Mouse (Mus musculus): ENCODE measurements at regions not wholly inside any gene's neighbourhood (a gene's known extent, or its start where the extent isn't known, plus 50 kb on each side); places are given as distances from the start of the nearest gene placed in this dataset.

DNA sequence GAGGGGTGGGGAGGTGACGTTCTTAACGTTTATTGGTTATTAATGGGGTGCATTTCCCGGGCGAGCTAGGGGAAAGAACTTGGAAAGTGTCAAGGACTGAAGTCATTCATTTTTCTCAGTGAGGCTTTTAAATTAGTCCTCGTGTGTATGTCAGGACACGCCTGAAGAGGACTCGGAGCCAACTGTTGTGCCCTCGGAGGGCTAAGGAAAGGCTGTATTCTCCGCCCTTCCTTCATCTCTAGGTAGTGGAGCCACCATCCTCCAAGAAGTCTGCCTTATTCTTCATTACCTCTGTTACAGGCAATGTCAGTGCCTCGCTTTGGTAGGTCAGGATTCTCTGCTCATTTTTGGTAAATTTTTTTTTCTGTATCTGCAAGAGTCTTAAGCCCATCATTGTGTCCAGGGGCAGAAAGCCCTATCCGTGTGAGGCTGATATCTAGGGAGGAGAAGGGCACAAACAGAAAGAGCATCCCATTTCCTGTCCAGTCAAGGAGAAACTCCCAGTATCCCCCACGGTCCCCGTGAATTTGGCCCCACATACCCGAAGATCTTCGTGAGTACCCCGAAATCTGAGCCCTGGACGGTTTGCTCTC lies 84.2 kb upstream of the Calm2 start:
- peak; percentile 21; the same call in 1 of the 2 replicates for ATAC-seq (replicated peaks; ENCODE audit: low FRiP score, low read depth)
- DNase-seq (ENCODE audit: low spot score): no peak
- WGBS: 6% methylated on average over 17 of the region's 17 CpGs

GRCm38 (mm10) chr17:87531411-87532157 lies 84.8 kb upstream of the Calm2 start:
- Histone ChIP-seq H3K4me2 (ENCODE audit: low read length) (peak overlapping the region; percentile 62), H3K27me3 (ENCODE audit: insufficient read depth, low read length) (no peaks in the 10 kb centered on the region), H3K27ac (peak overlapping the region; percentile 47), H3K9me3 (replicated peaks; ENCODE audit: low read length) (no peaks in the 10 kb centered on the region), H3K4me1 (replicated peaks; ENCODE audit: insufficient read depth, low read length) (peaks cover 14% of the 10 kb centered on the region; the same call in 1 of the 2 replicates), H3K4me3 (replicated peaks; ENCODE audit: low read depth, low read length) (0 out of 2 replicates have a peak overlapping the region, but pooled peaks have one; percentile 1), H3K36me3 (ENCODE audit: insufficient read depth, low read length) (no peaks in the 10 kb centered on the region), H3K9ac (ENCODE audit: low read depth, low read length) (0 out of 2 replicates have a peak overlapping the region, but pooled peaks have one; percentile 32)
- TF ChIP-seq CTCF (IDR thresholded peaks at IDR 0.05; ENCODE audit: low read depth): no peak
- ATAC-seq (replicated peaks; ENCODE audit: low FRiP score, low read depth) (no peak), DNase-seq (ENCODE audit: low spot score) (peak; percentile 53)
- 7% methylated on average over 21 of the region's 21 CpGs for WGBS

More for the DNA sequence above, 84.2 kb upstream of the Calm2 start:
- Histone ChIP-seq H3K4me1 (replicated peaks; ENCODE audit: insufficient read depth, low read length) (peaks cover 14% of the 10 kb centered on the region; the same call in 1 of the 2 replicates), H3K9ac (ENCODE audit: low read depth, low read length) (peak overlapping the region; percentile 32; the same call in 1 of the 2 replicates), H3K4me3 (replicated peaks; ENCODE audit: low read depth, low read length) (peak overlapping the region; percentile 35), H3K27ac (peak overlapping the region; percentile 47), H3K9me3 (replicated peaks; ENCODE audit: low read length) (no peaks in the 10 kb centered on the region), H3K36me3 (ENCODE audit: insufficient read depth, low read length) (no peaks in the 10 kb centered on the region), H3K4me2 (ENCODE audit: low read length) (peak overlapping the region; percentile 62), H3K27me3 (ENCODE audit: insufficient read depth, low read length) (no peaks in the 10 kb centered on the region)
- no peak for TF ChIP-seq CTCF (IDR thresholded peaks at IDR 0.05; ENCODE audit: low read depth)

- Histone ChIP-seq H3K9me3 (replicated peaks; ENCODE audit: low read length) (no peaks in the 10 kb centered on the region), H3K4me2 (ENCODE audit: low read length) (peak overlapping the region; percentile 62), H3K9ac (ENCODE audit: low read depth, low read length) (0 out of 2 replicates have a peak overlapping the region, but pooled peaks have one; percentile 32), H3K4me3 (replicated peaks; ENCODE audit: low read depth, low read length) (no peak overlapping the region), H3K36me3 (ENCODE audit: insufficient read depth, low read length) (no peaks in the 10 kb centered on the region), H3K4me1 (replicated peaks; ENCODE audit: insufficient read depth, low read length) (peaks cover 14% of the 10 kb centered on the region; the same call in 1 of the 2 replicates), H3K27ac (peak overlapping the region; percentile 47), H3K27me3 (ENCODE audit: insufficient read depth, low read length) (no peaks in the 10 kb centered on the region)
- 8% methylated on average over 9 of the region's 9 CpGs for WGBS
- TF ChIP-seq CTCF (IDR thresholded peaks at IDR 0.05; ENCODE audit: low read depth): no peak
- DNase-seq (ENCODE audit: low spot score) (peak; percentile 60), ATAC-seq (replicated peaks; ENCODE audit: low FRiP score, low read depth) (no peak)
Measured at GRCm38 (mm10) chr17:87532158-87532545, 85.4 kb upstream of the Calm2 start.

DNA sequence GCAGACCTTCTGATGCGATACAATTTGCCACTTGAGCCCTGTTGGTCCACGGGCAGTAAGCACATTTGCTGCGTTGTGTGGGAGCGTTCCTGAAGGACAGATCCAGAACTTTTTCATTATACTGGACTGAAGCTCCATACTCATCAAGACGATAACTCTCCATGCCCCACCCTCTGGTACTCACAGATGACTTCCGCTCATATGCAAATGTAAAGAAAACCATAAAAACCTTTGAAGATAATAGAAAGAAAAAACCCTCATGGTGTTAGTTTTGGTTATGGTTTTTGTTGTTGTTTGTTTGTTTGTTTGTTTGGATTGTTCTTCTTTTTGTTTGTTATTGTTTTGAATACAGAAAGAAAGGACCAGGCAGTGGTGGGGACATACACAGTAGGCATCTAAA lies 86.0 kb upstream of the Calm2 start:
- WGBS: 25% methylated on average over 6 of the region's 6 CpGs
- Histone ChIP-seq H3K27ac (no peak overlapping the region), H3K9ac (ENCODE audit: low read depth, low read length) (no peak overlapping the region), H3K36me3 (ENCODE audit: insufficient read depth, low read length) (no peaks in the 10 kb centered on the region), H3K27me3 (ENCODE audit: insufficient read depth, low read length) (no peaks in the 10 kb centered on the region), H3K9me3 (replicated peaks; ENCODE audit: low read length) (no peaks in the 10 kb centered on the region), H3K4me3 (replicated peaks; ENCODE audit: low read depth, low read length) (no peak overlapping the region), H3K4me2 (ENCODE audit: low read length) (peak overlapping the region; percentile 62), H3K4me1 (replicated peaks; ENCODE audit: insufficient read depth, low read length) (peaks cover 14% of the 10 kb centered on the region; the same call in 1 of the 2 replicates)
- DNase-seq (ENCODE audit: low spot score) (no peak), ATAC-seq (replicated peaks; ENCODE audit: low FRiP score, low read depth) (no peak)
- TF ChIP-seq CTCF (IDR thresholded peaks at IDR 0.05; ENCODE audit: low read depth): no peak

DNA sequence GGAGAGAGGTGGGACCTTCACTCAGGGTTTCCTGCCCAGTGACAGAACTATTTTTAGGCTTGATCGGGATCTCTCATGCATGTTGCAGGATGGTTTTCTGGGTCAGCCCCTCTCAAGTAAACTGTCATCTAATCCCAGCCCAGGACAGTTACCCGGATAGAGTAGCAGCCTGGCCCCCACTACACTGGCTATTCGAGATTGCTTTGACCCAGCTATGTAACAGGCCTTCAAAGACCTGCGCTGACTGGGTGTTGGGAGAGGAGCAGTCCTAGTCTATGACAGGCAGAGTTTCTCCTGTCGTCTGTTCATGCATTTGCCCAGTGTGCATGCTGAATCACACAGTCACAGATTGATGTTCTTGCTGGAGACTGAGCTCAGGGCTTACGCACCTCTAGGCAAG lies 86.2 kb upstream of the Epcam start:
- H3K9me3 ChIP-seq (replicated peaks; ENCODE audit: low read length): no peaks in the 10 kb centered on the region; the same call in 1 of the 2 replicates
- WGBS: 50% methylated on average over 6 of the region's 6 CpGs
- H3K4me3 ChIP-seq (replicated peaks; ENCODE audit: low read depth, low read length): no peak overlapping the region
- TF ChIP-seq CTCF (IDR thresholded peaks at IDR 0.05; ENCODE audit: low read depth): no peak
- no peaks in the 10 kb centered on the region for H3K4me1 ChIP-seq (replicated peaks; ENCODE audit: insufficient read depth, low read length)
- ATAC-seq (replicated peaks; ENCODE audit: low FRiP score, low read depth): no peak
- H3K27ac ChIP-seq: no peak overlapping the region
- no peak overlapping the region for H3K9ac ChIP-seq (ENCODE audit: low read depth, low read length)
- no peak for DNase-seq (ENCODE audit: low spot score)
- no peaks in the 10 kb centered on the region for H3K36me3 ChIP-seq (ENCODE audit: insufficient read depth, low read length)
- no peak overlapping the region for H3K4me2 ChIP-seq (ENCODE audit: low read length)
- no peaks in the 10 kb centered on the region for H3K27me3 ChIP-seq (ENCODE audit: insufficient read depth, low read length)

- Histone ChIP-seq H3K9me3 (replicated peaks; ENCODE audit: low read length) (no peaks in the 10 kb centered on the region), H3K27me3 (ENCODE audit: insufficient read depth, low read length) (no peaks in the 10 kb centered on the region), H3K9ac (ENCODE audit: low read depth, low read length) (no peak overlapping the region), H3K4me2 (ENCODE audit: low read length) (no peak overlapping the region), H3K4me1 (replicated peaks; ENCODE audit: insufficient read depth, low read length) (no peaks in the 10 kb centered on the region), H3K27ac (peak overlapping the region; percentile 64), H3K4me3 (replicated peaks; ENCODE audit: low read depth, low read length) (no peak overlapping the region), H3K36me3 (ENCODE audit: insufficient read depth, low read length) (no peaks in the 10 kb centered on the region)
- DNase-seq (ENCODE audit: low spot score): peak; percentile 85
- ATAC-seq (replicated peaks; ENCODE audit: low FRiP score, low read depth): peak; percentile 57
- WGBS: 38% methylated on average over 13 of the region's 13 CpGs
- no peak for TF ChIP-seq CTCF (IDR thresholded peaks at IDR 0.05; ENCODE audit: low read depth)
Measured at GRCm38 (mm10) chr17:87550518-87551164, 85.1 kb upstream of the Epcam start.
